Mouse (Mus musculus): ENCODE measurements around the gene Gm21973. TPM values are rescaled to one million over a fixed set of nuclear protein-coding genes. Genes with fewer than 3 reads are reported as not detected.

Gene Gm21973
- total and polyA plus RNA-seq, 2 experiments from 2014 or later: not detected

GRCm38 (mm10) chr15:10410881-10411280 is 85.7 kb downstream of the Gm21973 start:
- DNase-seq (ENCODE audit: low spot score) (no peak), ATAC-seq (ENCODE audit: low FRiP score) (no peak)
- no peaks in the 10 kb centered on the region for H3K4me1 ChIP-seq (ENCODE audit: insufficient read depth, low read length)
- H3K36me3 ChIP-seq (ENCODE audit: insufficient read depth, low read length): no peaks in the 10 kb centered on the region
- 74% methylated on average over 2 of the region's 2 CpGs for WGBS
- H3K27ac ChIP-seq (ENCODE audit: low read depth, low read length): no peak overlapping the region
- H3K9ac ChIP-seq (replicated peaks; ENCODE audit: low read length, poor library complexity, severe bottlenecking): no peak overlapping the region
- TF ChIP-seq CTCF (IDR thresholded peaks at IDR 0.05): no peak
- H3K4me2 ChIP-seq (ENCODE audit: low read depth, low read length, poor library complexity, severe bottlenecking): no peak overlapping the region
- H3K9me3 ChIP-seq (ENCODE audit: low read length): no peaks in the 10 kb centered on the region
- no peak overlapping the region for H3K4me3 ChIP-seq (ENCODE audit: low read depth, low read length)
- H3K27me3 ChIP-seq (ENCODE audit: insufficient read depth, low read length): no peaks in the 10 kb centered on the region

- H3K4me3 ChIP-seq (ENCODE audit: low read depth, low read length): no peak overlapping the region
- 90% methylated on average over 6 of the region's 6 CpGs for WGBS
- no peak for ATAC-seq (ENCODE audit: low FRiP score)
- no peaks in the 10 kb centered on the region for H3K9me3 ChIP-seq (ENCODE audit: low read length)
- H3K4me1 ChIP-seq (ENCODE audit: insufficient read depth, low read length): no peaks in the 10 kb centered on the region
- DNase-seq (ENCODE audit: low spot score): no peak
- no peak overlapping the region for H3K27ac ChIP-seq (ENCODE audit: low read depth, low read length)
- no peak for TF ChIP-seq CTCF (IDR thresholded peaks at IDR 0.05)
- H3K4me2 ChIP-seq (ENCODE audit: low read depth, low read length, poor library complexity, severe bottlenecking): no peak overlapping the region
- H3K27me3 ChIP-seq (ENCODE audit: insufficient read depth, low read length): no peaks in the 10 kb centered on the region
- H3K9ac ChIP-seq (replicated peaks; ENCODE audit: low read length, poor library complexity, severe bottlenecking): no peak overlapping the region
- H3K36me3 ChIP-seq (ENCODE audit: insufficient read depth, low read length): no peaks in the 10 kb centered on the region
These were observed 88.5 kb downstream of the Gm21973 start for GRCm38 (mm10) chr15:10413656-10414055.

DNA sequence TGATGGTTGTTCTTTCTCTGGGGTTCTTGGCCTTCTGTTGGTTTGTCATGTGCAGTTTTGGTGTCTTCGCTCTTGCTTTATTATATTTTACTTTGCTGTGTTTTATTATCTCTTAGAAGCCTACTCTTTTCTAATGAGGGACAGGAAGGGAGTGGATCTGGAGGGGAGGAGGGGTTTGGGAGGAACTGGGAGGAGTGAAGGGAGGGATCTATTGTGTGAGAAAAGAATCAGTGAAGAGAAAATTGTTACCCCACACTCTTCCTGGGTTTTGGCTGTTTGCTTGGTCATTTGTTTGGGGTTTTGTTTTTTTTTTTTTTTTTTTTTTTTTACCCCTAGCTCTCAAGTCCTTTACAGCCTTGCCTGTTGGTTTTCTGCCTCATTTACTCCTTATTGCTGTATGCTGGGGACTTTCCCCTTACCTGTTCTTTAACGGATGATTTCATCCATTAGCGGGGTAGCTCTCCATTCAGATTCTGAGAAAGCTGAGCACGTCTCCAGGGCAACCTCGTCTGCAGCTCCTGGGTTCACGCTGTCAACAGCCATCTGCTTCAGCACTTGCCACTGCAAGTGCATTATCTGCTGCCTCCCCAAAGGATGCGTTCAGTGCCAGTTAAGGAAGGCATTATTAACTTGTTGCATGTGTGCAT is 96.1 kb downstream of the Gm21973 start:
- no peaks in the 10 kb centered on the region for H3K27me3 ChIP-seq (ENCODE audit: insufficient read depth, low read length)
- TF ChIP-seq CTCF (IDR thresholded peaks at IDR 0.05): no peak
- DNase-seq (ENCODE audit: low spot score): peak; percentile 70
- H3K9me3 ChIP-seq (ENCODE audit: low read length): no peaks in the 10 kb centered on the region
- WGBS: 25% methylated on average over 7 of the region's 7 CpGs
- H3K4me2 ChIP-seq (ENCODE audit: low read depth, low read length, poor library complexity, severe bottlenecking): no peak overlapping the region
- no peak overlapping the region for H3K4me3 ChIP-seq (ENCODE audit: low read depth, low read length)
- H3K4me1 ChIP-seq (ENCODE audit: insufficient read depth, low read length): no peaks in the 10 kb centered on the region
- no peaks in the 10 kb centered on the region for H3K36me3 ChIP-seq (ENCODE audit: insufficient read depth, low read length)
- no peak overlapping the region for H3K9ac ChIP-seq (replicated peaks; ENCODE audit: low read length, poor library complexity, severe bottlenecking)
- no peak for ATAC-seq (ENCODE audit: low FRiP score)
- no peak overlapping the region for H3K27ac ChIP-seq (ENCODE audit: low read depth, low read length)

DNA sequence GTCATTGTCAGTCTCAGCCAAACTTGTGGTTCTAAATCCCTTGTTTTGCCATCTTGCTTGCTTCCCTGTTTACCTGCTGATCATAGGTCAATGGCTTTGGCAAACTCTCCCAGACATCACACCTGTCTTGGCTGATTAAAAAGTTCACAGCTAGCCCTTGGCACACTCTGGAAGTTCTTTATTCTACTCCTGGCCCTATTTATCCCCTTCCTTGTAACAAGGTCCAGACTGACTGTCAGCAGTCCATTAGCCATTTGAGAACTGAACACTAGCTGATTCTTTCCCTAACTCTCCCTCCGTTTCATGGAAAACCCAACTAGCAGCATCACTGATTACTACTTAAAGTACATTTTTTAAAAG is 96.6 kb downstream of the Gm21973 start:
- Histone ChIP-seq H3K9ac (replicated peaks; ENCODE audit: low read length, poor library complexity, severe bottlenecking) (no peak overlapping the region), H3K27ac (ENCODE audit: low read depth, low read length) (no peak overlapping the region), H3K4me1 (ENCODE audit: insufficient read depth, low read length) (no peaks in the 10 kb centered on the region), H3K9me3 (ENCODE audit: low read length) (no peaks in the 10 kb centered on the region), H3K27me3 (ENCODE audit: insufficient read depth, low read length) (no peaks in the 10 kb centered on the region), H3K4me3 (ENCODE audit: low read depth, low read length) (no peak overlapping the region), H3K36me3 (ENCODE audit: insufficient read depth, low read length) (no peaks in the 10 kb centered on the region), H3K4me2 (ENCODE audit: low read depth, low read length, poor library complexity, severe bottlenecking) (no peak overlapping the region)
- 43% methylated on average over 1 of the region's 1 CpGs for WGBS
- ATAC-seq (ENCODE audit: low FRiP score) (no peak), DNase-seq (ENCODE audit: low spot score) (no peak)
- TF ChIP-seq CTCF (IDR thresholded peaks at IDR 0.05): no peak

Other genes starting within 250 kb of the Gm21973 start
- gene Prlr, start 148.1 kb upstream of the Gm21973 start, total RNA-seq (2014; rRNA removed): 2.3 and 5.5 TPM in 2 replicates
- 3.6 and 4.8 TPM in 2 replicates for gene Prlr, start 148.1 kb upstream of the Gm21973 start, polyA plus RNA-seq (2015; fragmentation: Nextera tagmentation; extraction: Ambion mirVana)
- gene Agxt2, start 33.2 kb downstream of the Gm21973 start, total RNA-seq (2014; rRNA removed): not detected in 2 replicates
- not detected in 2 replicates for gene Agxt2, start 33.2 kb downstream of the Gm21973 start, polyA plus RNA-seq (2015; fragmentation: Nextera tagmentation; extraction: Ambion mirVana)
- gene Dnajc21, start 145.1 kb downstream of the Gm21973 start, total RNA-seq (2014; rRNA removed): 3.9 and 6.8 TPM in 2 replicates
- gene Dnajc21, start 145.1 kb downstream of the Gm21973 start, polyA plus RNA-seq (2015; fragmentation: Nextera tagmentation; extraction: Ambion mirVana): 11.6 and 15.5 TPM in 2 replicates
- gene Brix1, start 160.6 kb downstream of the Gm21973 start, total RNA-seq (2014; rRNA removed): 6.1 and 9.5 TPM in 2 replicates
- gene Brix1, start 160.6 kb downstream of the Gm21973 start, polyA plus RNA-seq (2015; fragmentation: Nextera tagmentation; extraction: Ambion mirVana): 44.2 and 52.7 TPM in 2 replicates
- 15.5 and 18.4 TPM in 2 replicates for gene Rad1, start 160.6 kb downstream of the Gm21973 start, total RNA-seq (2014; rRNA removed)
- 18.1 TPM in 2 replicates for gene Rad1, start 160.6 kb downstream of the Gm21973 start, polyA plus RNA-seq (2015; fragmentation: Nextera tagmentation; extraction: Ambion mirVana)
- not detected in 2 replicates for gene Ttc23l, start 233.3 kb downstream of the Gm21973 start, total RNA-seq (2014; rRNA removed)
- not detected in 2 replicates for gene Ttc23l, start 233.3 kb downstream of the Gm21973 start, polyA plus RNA-seq (2015; fragmentation: Nextera tagmentation; extraction: Ambion mirVana)